14 mouse cellular contexts compared by ENCODE assay signal in the genomic region with DNA sequence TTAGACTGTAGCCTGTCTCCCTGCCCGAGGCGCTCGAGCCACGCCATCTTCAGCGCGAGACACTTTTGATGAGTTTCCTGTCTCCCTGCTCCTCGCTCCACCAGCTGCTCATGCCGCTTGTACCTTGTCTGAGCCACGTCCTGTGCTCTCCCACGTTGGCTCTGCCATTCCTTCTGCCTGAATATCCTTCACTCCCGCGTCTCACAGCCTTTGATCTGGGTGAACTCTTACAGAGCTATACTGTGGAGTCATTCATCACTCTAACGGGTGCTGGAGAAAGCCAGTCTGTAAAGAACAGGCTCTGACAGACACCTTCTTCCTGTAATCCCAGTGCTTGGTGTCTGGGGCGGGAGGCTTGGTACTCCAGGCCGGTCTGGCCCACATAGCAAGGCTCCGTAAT.
A peak's percentile ranks its signal among the peaks of the same experiment; 100 is the strongest.
DNase-seq lines count a peak whose midpoint lies in the region; ATAC-seq lines count a peak whose summit lies in the region.
"Had no signal": no experiment of that assay in that cellular context is flagged by ENCODE, and none has a peak within 500 bp of the region (broad histone marks: within the 10 kb centered on the region; RNA-seq: fewer than 3 reads in every experiment).

No protein-coding gene starts in this region.

- peak overlapping the region; percentile 61 for H3K9ac ChIP-seq in heart, embryonic 13.5 days
- H3K9ac ChIP-seq: forebrain, embryonic 12.5 days had no signal

- no peak overlapping the region for H3K4me2 ChIP-seq in heart, embryonic 13.5 days
- H3K4me2 ChIP-seq: forebrain, embryonic 12.5 days had no signal

- H3K9me3 ChIP-seq in heart, embryonic 13.5 days: no peaks in the 10 kb centered on the region
- H3K9me3 ChIP-seq: forebrain, embryonic 12.5 days had no signal

- DNase-seq in heart, adult 9 months (ENCODE audit: low spot score in 2 of 2): no peak
- peak; percentile 34 to 59 for DNase-seq in kidney, postnatal 4 days
- DNase-seq in kidney, adult 8-10 months: no peak
- peak; percentile 36 for DNase-seq in embryo, embryonic 9.5 days (ENCODE audit: extremely low spot score)
- DNase-seq in mesoderm, embryonic 11.5 days (ENCODE audit: low read depth, low spot score): peak; percentile 54
- no peak for DNase-seq in layer of hippocampus, adult 8-10 months (ENCODE audit: low spot score in 2 of 2)
- DNase-seq: adrenal gland, adult 8-10 months; gastrocnemius, adult 2 months; thymus, adult 18-20 months had no signal

- ATAC-seq in heart, embryonic 13.5 days (ENCODE audit: extremely low read depth, insufficient number of reproducible peaks, low FRiP score, low TSS enrichment): no peak
- ATAC-seq in megakaryocyte progenitor cell, adult 5-6 weeks (replicated peaks; ENCODE audit: poor library complexity): no peak
- ATAC-seq: hindbrain, embryonic 16.5 days had no signal

- no peaks in the 10 kb centered on the region for H3K27me3 ChIP-seq in heart, embryonic 13.5 days (replicated peaks)
- H3K27me3 ChIP-seq: forebrain, embryonic 12.5 days had no signal

- no peak overlapping the region for H3K4me3 ChIP-seq in heart, embryonic 13.5 days
- H3K4me3 ChIP-seq: forebrain, embryonic 12.5 days; gastrocnemius, adult 2 months; left cerebral cortex, adult 2 months had no signal

- peak overlapping the region; percentile 85 for H3K27ac ChIP-seq in heart, embryonic 13.5 days (replicated peaks)
- H3K27ac ChIP-seq: forebrain, embryonic 12.5 days; gastrocnemius, adult 2 months; left cerebral cortex, adult 2 months had no signal

- H3K4me1 ChIP-seq in heart, embryonic 13.5 days: peaks cover 95% of the 10 kb centered on the region

- WGBS in heart, embryonic 13.5 days: 43% methylated on average over 16 of the region's 16 CpGs

- H3K36me3 ChIP-seq in heart, embryonic 13.5 days: peaks cover 41% of the 10 kb centered on the region

Comparison
In these comparisons a context has a peak if more than half of its experiments do, and no peak if none do; other contexts are left out.
1. DNase-seq: peak in kidney, postnatal 4 days (2 of 2), embryo, embryonic 9.5 days (single experiment) and mesoderm, embryonic 11.5 days (single experiment); none in heart, adult 9 months (0 of 2), kidney, adult 8-10 months (0 of 2) and layer of hippocampus, adult 8-10 months (0 of 2).